Comparison of ENCODE assay signal across 8 mouse cellular contexts in genomic region chr11:60418473-60418803, GRCm38 (mm10). TPM values are rescaled to one million over a fixed set of nuclear protein-coding genes. Genes with fewer than 3 reads are reported as not detected.
DNase-seq lines count a peak whose midpoint lies in the region; ATAC-seq lines count a peak whose summit lies in the region.

No protein-coding gene starts in this region.

- H3K4me2 ChIP-seq in forebrain, embryonic 14.5 days (ENCODE audit: low read length), result peak overlapping the region; percentile 73
- H3K4me2 ChIP-seq in kidney, embryonic 15.5 days, result peak overlapping the region; percentile 75
- peak overlapping the region; percentile 95 for H3K4me2 ChIP-seq in midbrain, embryonic 13.5 days (replicated peaks)

- H3K9ac ChIP-seq in forebrain, embryonic 14.5 days (ENCODE audit: low read length), result peak overlapping the region; percentile 92
- H3K9ac ChIP-seq in kidney, embryonic 15.5 days, result peak overlapping the region; percentile 93
- H3K9ac ChIP-seq in midbrain, embryonic 13.5 days (replicated peaks), result peak overlapping the region; percentile 87

- no peaks in the 10 kb centered on the region for H3K27me3 ChIP-seq in forebrain, embryonic 14.5 days (replicated peaks; ENCODE audit: control insufficient read depth, insufficient read depth, low read length)
- H3K27me3 ChIP-seq in kidney, embryonic 15.5 days, result no peaks in the 10 kb centered on the region
- no peaks in the 10 kb centered on the region for H3K27me3 ChIP-seq in midbrain, embryonic 13.5 days

- H3K36me3 ChIP-seq in forebrain, embryonic 14.5 days (ENCODE audit: control insufficient read depth, insufficient read depth, low read length), result no peaks in the 10 kb centered on the region
- no peaks in the 10 kb centered on the region for H3K36me3 ChIP-seq in kidney, embryonic 15.5 days
- no peaks in the 10 kb centered on the region for H3K36me3 ChIP-seq in midbrain, embryonic 13.5 days

- DNase-seq in adrenal gland, postnatal 10 days, result peak; percentile 25
- DNase-seq in adrenal gland, adult (ENCODE audit: inconsistent age in 2 of 2, low spot score in 1 of 2), result no peak
- peak; percentile 19 for DNase-seq in ES-CJ7 (ENCODE audit: low read depth, low spot score)
- no peak for DNase-seq in forebrain, embryonic 14.5 days (ENCODE audit: low spot score)
- peak; percentile 22 to 42 for DNase-seq in thymus, postnatal 36 days
- no peak for DNase-seq in layer of hippocampus, postnatal 14 days (ENCODE audit: low spot score in 2 of 2)

- H3K4me1 ChIP-seq in forebrain, embryonic 14.5 days (ENCODE audit: control insufficient read depth, insufficient read depth, low read length), result peaks cover 19% of the 10 kb centered on the region
- peaks cover 31% of the 10 kb centered on the region for H3K4me1 ChIP-seq in kidney, embryonic 15.5 days
- peaks cover 43% of the 10 kb centered on the region for H3K4me1 ChIP-seq in midbrain, embryonic 13.5 days (replicated peaks)

- H3K4me3 ChIP-seq in forebrain, embryonic 14.5 days (ENCODE audit: low read depth, low read length), result peak overlapping the region; percentile 78
- peak overlapping the region; percentile 91 for H3K4me3 ChIP-seq in kidney, embryonic 15.5 days (replicated peaks)
- H3K4me3 ChIP-seq in midbrain, embryonic 13.5 days (replicated peaks), result peak overlapping the region; percentile 82

- H3K9me3 ChIP-seq in forebrain, embryonic 14.5 days (replicated peaks; ENCODE audit: control insufficient read depth, low read length), result no peaks in the 10 kb centered on the region
- no peaks in the 10 kb centered on the region for H3K9me3 ChIP-seq in kidney, embryonic 15.5 days (replicated peaks)
- H3K9me3 ChIP-seq in midbrain, embryonic 13.5 days, result no peaks in the 10 kb centered on the region

- no peak for ATAC-seq in forebrain, embryonic 14.5 days
- ATAC-seq in kidney, embryonic 15.5 days (replicated peaks; ENCODE audit: low FRiP score), result no peak
- ATAC-seq in midbrain, embryonic 13.5 days, result no peak

- 28% methylated on average over 6 of the region's 6 CpGs for WGBS in forebrain, embryonic 14.5 days
- WGBS in kidney, embryonic 15.5 days, result 2% methylated on average over 6 of the region's 6 CpGs
- WGBS in midbrain, embryonic 13.5 days, result 32% methylated on average over 6 of the region's 6 CpGs

- no peak overlapping the region for H3K27ac ChIP-seq in forebrain, embryonic 14.5 days (ENCODE audit: low read depth, low read length)
- peak overlapping the region; percentile 91; the same call in 1 of the 2 replicates for H3K27ac ChIP-seq in kidney, embryonic 15.5 days
- H3K27ac ChIP-seq in midbrain, embryonic 13.5 days, result peak overlapping the region; percentile 79; the same call in 1 of the 2 replicates

RNA-seq across cellular contexts. Expression of gene Atpaf2, which starts 0.2 kb away (rescaled TPM):
- total RNA-seq in adrenal gland, postnatal 10 days (2021), result 100 to 1,000 TPM; 128 to 156 TPM
- polyA plus RNA-seq in forebrain, embryonic 14.5 days (2014; fragmentation: Nextera tagmentation; extraction: Ambion mirVana), result 37.4 and 40.3 TPM in 2 replicates
- 53.6 and 55.3 TPM in 2 replicates for polyA plus RNA-seq in kidney, embryonic 15.5 days (2015; fragmentation: Nextera tagmentation; extraction: Ambion mirVana)
- 39.4 and 42.9 TPM in 2 replicates for polyA plus RNA-seq in midbrain, embryonic 13.5 days (2015; fragmentation: Nextera tagmentation; extraction: Ambion mirVana)
- total RNA-seq in layer of hippocampus, postnatal 14 days (2021), result 10 to 100 TPM; 28.7 to 29.1 TPM

RNA-seq across cellular contexts. Expression of gene Gid4, which starts 1.5 kb away (rescaled TPM):
- total RNA-seq in adrenal gland, postnatal 10 days (2021), result 10 to 100 TPM; 48.8 TPM
- polyA plus RNA-seq in forebrain, embryonic 14.5 days (2014; fragmentation: Nextera tagmentation; extraction: Ambion mirVana), result 16.5 and 23.1 TPM in 2 replicates
- 25.0 and 27.1 TPM in 2 replicates for polyA plus RNA-seq in kidney, embryonic 15.5 days (2015; fragmentation: Nextera tagmentation; extraction: Ambion mirVana)
- 20.4 and 23.3 TPM in 2 replicates for polyA plus RNA-seq in midbrain, embryonic 13.5 days (2015; fragmentation: Nextera tagmentation; extraction: Ambion mirVana)
- 10 to 100 TPM; 40.1 to 40.5 TPM for total RNA-seq in layer of hippocampus, postnatal 14 days (2021)

RNA-seq across cellular contexts. Expression of gene Drg2, which starts 36.0 kb away (rescaled TPM):
- 10 to 100 TPM; 61.6 to 69.0 TPM for total RNA-seq in adrenal gland, postnatal 10 days (2021)
- polyA plus RNA-seq in forebrain, embryonic 14.5 days (2014; fragmentation: Nextera tagmentation; extraction: Ambion mirVana), result 111 and 115 TPM in 2 replicates
- polyA plus RNA-seq in kidney, embryonic 15.5 days (2015; fragmentation: Nextera tagmentation; extraction: Ambion mirVana), result 106 and 120 TPM in 2 replicates
- 91.5 and 95.5 TPM in 2 replicates for polyA plus RNA-seq in midbrain, embryonic 13.5 days (2015; fragmentation: Nextera tagmentation; extraction: Ambion mirVana)
- total RNA-seq in layer of hippocampus, postnatal 14 days (2021), result 10 to 100 TPM; 71.9 to 76.9 TPM

RNA-seq across cellular contexts. Expression of gene Myo15, which starts 50.7 kb away (rescaled TPM):
- total RNA-seq in adrenal gland, postnatal 10 days (2021), result under 1 TPM; 0.30 to 0.51 TPM
- 0.08 and 0.09 TPM in 2 replicates for polyA plus RNA-seq in forebrain, embryonic 14.5 days (2014; fragmentation: Nextera tagmentation; extraction: Ambion mirVana)
- polyA plus RNA-seq in kidney, embryonic 15.5 days (2015; fragmentation: Nextera tagmentation; extraction: Ambion mirVana), result 0.23 and 0.26 TPM in 2 replicates
- 0.04 and 0.08 TPM in 2 replicates for polyA plus RNA-seq in midbrain, embryonic 13.5 days (2015; fragmentation: Nextera tagmentation; extraction: Ambion mirVana)
- total RNA-seq in layer of hippocampus, postnatal 14 days (2021), result under 1 TPM; 0.12 to 0.19 TPM

Comparison
In these comparisons a context has a peak if more than half of its experiments do, and no peak if none do; other contexts are left out.
1. DNase-seq: peak in adrenal gland, postnatal 10 days (single experiment), ES-CJ7 (single experiment) and thymus, postnatal 36 days (2 of 2); none in adrenal gland, adult (0 of 2), forebrain, embryonic 14.5 days (single experiment) and layer of hippocampus, postnatal 14 days (0 of 2).
2. Peak in every context shown above with its lines, with median percentiles within 50 percentile points of each other: H3K4me2 ChIP-seq, H3K4me3 ChIP-seq and H3K9ac ChIP-seq.